Mouse (Mus musculus) neural tube, embryonic 14.5 days (tissue): Measurements from ENCODE around the gene Mrpl33. TPM values are rescaled to one million over a fixed set of nuclear protein-coding genes. Genes with fewer than 3 reads are reported as not detected.

Experiments
- ATAC-seq: fragments of 200-750 bp; cut with Nextera tagmentation; 2 replicates; pipeline ENCODE4 v1.8.0; 2017; ENCODE audit warnings: low read depth, mild to moderate bottlenecking, moderate TSS enrichment, moderate library complexity
- H3K27ac ChIP-seq: fragments of 300-500 bp; sonication (generic); 2 replicates; pipeline ENCODE4 v1.5.1; 2014; ENCODE audit warnings: low read depth, mild to moderate bottlenecking, control low read depth, low read length, moderate library complexity, mixed read lengths
- H3K27me3 ChIP-seq: fragments of 300-500 bp; sonication (generic); 2 replicates; pipeline ENCODE4 v1.6.1; 2014; ENCODE audit warnings: low read length; ENCODE audit not compliant: control insufficient read depth, insufficient read depth
- H3K36me3 ChIP-seq: fragments of 300-500 bp; sonication (generic); 2 replicates; pipeline ENCODE4 v1.6.1; 2014; ENCODE audit warnings: low read length, mixed read lengths; ENCODE audit not compliant: control insufficient read depth, insufficient read depth
- H3K4me1 ChIP-seq: fragments of 300-500 bp; sonication (generic); 2 replicates; pipeline ENCODE4 v1.6.1; 2014; ENCODE audit warnings: low read length; ENCODE audit not compliant: control insufficient read depth, insufficient read depth
- H3K4me2 ChIP-seq: fragments of 300-500 bp; sonication (generic); 2 replicates; pipeline ENCODE4 v1.6.1; 2014; ENCODE audit warnings: mild to moderate bottlenecking, low read depth, low read length, control low read depth
- H3K4me3 ChIP-seq: fragments of 300-500 bp; sonication (generic); 2 replicates; pipeline ENCODE4 v1.5.1; 2014; ENCODE audit warnings: low read depth, low read length, control low read depth, mixed read lengths
- H3K9ac ChIP-seq: fragments of 300-500 bp; sonication (generic); replicated peaks from 2 replicates; pipeline ENCODE4 v1.6.1; 2014; ENCODE audit warnings: low read depth, mild to moderate bottlenecking, control low read depth, low read length, mixed read lengths
- H3K9me3 ChIP-seq: fragments of 300-500 bp; sonication (generic); 2 replicates; pipeline ENCODE4 v1.6.1; 2016; ENCODE audit warnings: low read length; ENCODE audit not compliant: control insufficient read depth
- WGBS: fragments of 180-500 bp; shearing (Covaris S2); extraction: QIAGEN DNeasy Blood & Tissue Kit; methylation state at CpG from one replicate; pipeline ENCODE4 v1.1.7; 2014; 5-methylcytosine and 5-hydroxymethylcytosine counted together
- polyA plus RNA-seq: library from polyadenylated mRNA; unstranded; fragments of >200 nt; fragmentation: Nextera tagmentation; extraction: Ambion mirVana; gene quantifications from 2 replicates; pipeline ENCODE4 v1.2.1, GENCODE M21; 2014

The Mrpl33 gene
- polyA plus RNA-seq, 1 experiment from 2014 or later = 200 TPM

- ATAC-seq = no peak
Measured at GRCm38 (mm10) chr5:31669984-31670383, 73.2 kb downstream of the Mrpl33 start.

GRCm38 (mm10) chr5:31671137-31671536 is 74.4 kb downstream of the Mrpl33 start:
- H3K4me1 ChIP-seq = no peaks in the 10 kb centered on the region
- no peak overlapping the region for H3K27ac ChIP-seq
- H3K4me3 ChIP-seq = no peak overlapping the region
- no peak for ATAC-seq
- H3K36me3 ChIP-seq = no peaks in the 10 kb centered on the region
- no peak overlapping the region for H3K9ac ChIP-seq
- no peaks in the 10 kb centered on the region for H3K27me3 ChIP-seq
- no peak overlapping the region for H3K4me2 ChIP-seq
- H3K9me3 ChIP-seq = no peaks in the 10 kb centered on the region
- WGBS = 70% methylated on average over 2 of the region's 2 CpGs

More at GRCm38 (mm10) chr5:31669984-31670383, 73.2 kb downstream of the Mrpl33 start:
- no peaks in the 10 kb centered on the region for H3K27me3 ChIP-seq
- no peak overlapping the region for H3K9ac ChIP-seq
- H3K27ac ChIP-seq = no peak overlapping the region
- no peaks in the 10 kb centered on the region for H3K9me3 ChIP-seq
- no peaks in the 10 kb centered on the region for H3K36me3 ChIP-seq
- no peak overlapping the region for H3K4me3 ChIP-seq
- H3K4me2 ChIP-seq = no peak overlapping the region
- no peaks in the 10 kb centered on the region for H3K4me1 ChIP-seq
- WGBS = 77% methylated on average over 5 of the region's 5 CpGs

GRCm38 (mm10) chr5:31673431-31673830 is 76.7 kb downstream of the Mrpl33 start:
- Histone ChIP-seq H3K4me2 (no peak overlapping the region), H3K4me3 (no peak overlapping the region), H3K4me1 (no peaks in the 10 kb centered on the region), H3K9ac (no peak overlapping the region), H3K9me3 (no peaks in the 10 kb centered on the region), H3K27me3 (no peaks in the 10 kb centered on the region), H3K27ac (no peak overlapping the region), H3K36me3 (no peaks in the 10 kb centered on the region)
- no peak for ATAC-seq
- WGBS = 82% methylated on average over 2 of the region's 2 CpGs

- H3K4me3 ChIP-seq = no peak overlapping the region
- no peak overlapping the region for H3K9ac ChIP-seq
- H3K27ac ChIP-seq = no peak overlapping the region
- WGBS = 36% methylated on average over 1 of the region's 1 CpGs
- H3K4me2 ChIP-seq = no peak overlapping the region
- no peaks in the 10 kb centered on the region for H3K9me3 ChIP-seq
- ATAC-seq = no peak
- no peaks in the 10 kb centered on the region for H3K4me1 ChIP-seq
- H3K27me3 ChIP-seq = no peaks in the 10 kb centered on the region
- H3K36me3 ChIP-seq = no peaks in the 10 kb centered on the region
Measured at GRCm38 (mm10) chr5:31678000-31678399, 81.3 kb downstream of the Mrpl33 start.

- Histone ChIP-seq H3K4me1 (no peaks in the 10 kb centered on the region), H3K9ac (no peak overlapping the region), H3K9me3 (no peaks in the 10 kb centered on the region), H3K27ac (no peak overlapping the region), H3K27me3 (no peaks in the 10 kb centered on the region), H3K4me3 (no peak overlapping the region), H3K36me3 (no peaks in the 10 kb centered on the region), H3K4me2 (no peak overlapping the region)
- no peak for ATAC-seq
- WGBS = 87% methylated on average over 4 of the region's 4 CpGs
Measured at GRCm38 (mm10) chr5:31680183-31680582, 83.4 kb downstream of the Mrpl33 start.

- Histone ChIP-seq H3K4me1 (no peaks in the 10 kb centered on the region), H3K4me3 (no peak overlapping the region), H3K27ac (no peak overlapping the region), H3K9me3 (no peaks in the 10 kb centered on the region), H3K36me3 (no peaks in the 10 kb centered on the region), H3K27me3 (no peaks in the 10 kb centered on the region), H3K4me2 (no peak overlapping the region), H3K9ac (no peak overlapping the region)
- no peak for ATAC-seq
- 88% methylated on average over 1 of the region's 1 CpGs for WGBS
Measured at GRCm38 (mm10) chr5:31682305-31682704, 85.6 kb downstream of the Mrpl33 start.

GRCm38 (mm10) chr5:31686040-31686439 is 89.3 kb downstream of the Mrpl33 start:
- H3K4me3 ChIP-seq = no peak overlapping the region
- no peak overlapping the region for H3K27ac ChIP-seq
- H3K36me3 ChIP-seq = no peaks in the 10 kb centered on the region
- no peaks in the 10 kb centered on the region for H3K9me3 ChIP-seq
- ATAC-seq = no peak
- no peak overlapping the region for H3K4me2 ChIP-seq
- 75% methylated on average over 2 of the region's 2 CpGs for WGBS
- H3K9ac ChIP-seq = no peak overlapping the region
- H3K4me1 ChIP-seq = no peaks in the 10 kb centered on the region
- H3K27me3 ChIP-seq = no peaks in the 10 kb centered on the region

- Histone ChIP-seq H3K36me3 (no peaks in the 10 kb centered on the region), H3K4me3 (no peak overlapping the region), H3K9ac (no peak overlapping the region), H3K27me3 (no peaks in the 10 kb centered on the region), H3K9me3 (no peaks in the 10 kb centered on the region), H3K4me2 (no peak overlapping the region), H3K27ac (no peak overlapping the region), H3K4me1 (no peaks in the 10 kb centered on the region)
- ATAC-seq = no peak
- WGBS = 91% methylated on average over 3 of the region's 3 CpGs
Measured at GRCm38 (mm10) chr5:31687972-31688371, 91.2 kb downstream of the Mrpl33 start.

GRCm38 (mm10) chr5:31693191-31693590 is 96.5 kb downstream of the Mrpl33 start:
- Histone ChIP-seq H3K4me1 (peaks cover 5% of the 10 kb centered on the region; the same call in 1 of the 2 replicates), H3K27me3 (no peaks in the 10 kb centered on the region), H3K4me2 (no peak overlapping the region), H3K9me3 (no peaks in the 10 kb centered on the region), H3K36me3 (no peaks in the 10 kb centered on the region), H3K9ac (no peak overlapping the region), H3K27ac (no peak overlapping the region), H3K4me3 (no peak overlapping the region)
- ATAC-seq = no peak
